Mouse (Mus musculus): ENCODE measurements at regions not wholly inside any gene's neighbourhood (a gene's known extent, or its start where the extent isn't known, plus 50 kb on each side); places are given as distances from the start of the nearest gene placed in this dataset.

DNA sequence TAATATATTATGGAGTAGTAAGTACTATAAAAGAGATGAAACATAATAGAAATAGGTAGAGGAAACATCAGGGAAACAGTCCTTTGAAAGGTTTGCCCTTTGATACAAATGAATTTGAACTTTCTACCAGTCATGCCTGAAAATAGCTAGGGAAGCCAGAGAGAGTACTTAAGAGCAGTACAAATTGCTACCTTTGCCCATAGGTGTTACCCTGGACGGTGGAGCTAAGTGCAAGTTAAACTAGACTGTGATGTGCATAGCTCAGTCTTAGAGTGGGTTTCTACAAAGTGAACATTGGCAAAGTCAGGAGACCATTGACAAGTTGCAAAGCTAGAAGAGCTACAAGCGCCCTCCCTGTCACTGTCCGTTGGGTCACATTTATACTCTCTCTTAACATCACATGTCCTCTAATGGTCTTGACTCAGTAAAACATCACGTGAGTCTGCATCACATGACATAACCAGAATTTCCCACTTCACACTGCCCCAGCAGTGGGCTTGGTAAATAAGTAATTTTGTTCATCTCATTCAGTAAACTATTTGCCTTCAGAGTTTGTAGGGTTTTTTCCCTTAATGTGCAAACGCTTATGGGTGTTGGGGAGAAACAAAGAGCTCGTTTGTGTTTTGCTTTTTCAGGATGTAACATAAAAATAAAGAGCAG is 80.6 kb upstream of the Itga1 start:
- DNase-seq, result no peak
- no peak overlapping the region for H3K4me3 ChIP-seq (replicated peaks; ENCODE audit: insufficient read depth, low read depth, low read length)
- TF ChIP-seq CTCF (IDR thresholded peaks at IDR 0.05; ENCODE audit: borderline replicate concordance, insufficient read depth, low read depth, low read length) (no peak), POLR2A (IDR thresholded peaks at IDR 0.05; ENCODE audit: borderline replicate concordance, insufficient read depth, low read length) (no peak)
- 89% methylated on average over 6 of the region's 6 CpGs for WGBS
- no peak overlapping the region for H3K27ac ChIP-seq (ENCODE audit: insufficient read depth, low read length)
- no peaks in the 10 kb centered on the region for H3K4me1 ChIP-seq (ENCODE audit: control insufficient read depth, insufficient read depth, low read length)
- no peaks in the 10 kb centered on the region for H3K27me3 ChIP-seq (ENCODE audit: control insufficient read depth, insufficient read depth, low read length)

DNA sequence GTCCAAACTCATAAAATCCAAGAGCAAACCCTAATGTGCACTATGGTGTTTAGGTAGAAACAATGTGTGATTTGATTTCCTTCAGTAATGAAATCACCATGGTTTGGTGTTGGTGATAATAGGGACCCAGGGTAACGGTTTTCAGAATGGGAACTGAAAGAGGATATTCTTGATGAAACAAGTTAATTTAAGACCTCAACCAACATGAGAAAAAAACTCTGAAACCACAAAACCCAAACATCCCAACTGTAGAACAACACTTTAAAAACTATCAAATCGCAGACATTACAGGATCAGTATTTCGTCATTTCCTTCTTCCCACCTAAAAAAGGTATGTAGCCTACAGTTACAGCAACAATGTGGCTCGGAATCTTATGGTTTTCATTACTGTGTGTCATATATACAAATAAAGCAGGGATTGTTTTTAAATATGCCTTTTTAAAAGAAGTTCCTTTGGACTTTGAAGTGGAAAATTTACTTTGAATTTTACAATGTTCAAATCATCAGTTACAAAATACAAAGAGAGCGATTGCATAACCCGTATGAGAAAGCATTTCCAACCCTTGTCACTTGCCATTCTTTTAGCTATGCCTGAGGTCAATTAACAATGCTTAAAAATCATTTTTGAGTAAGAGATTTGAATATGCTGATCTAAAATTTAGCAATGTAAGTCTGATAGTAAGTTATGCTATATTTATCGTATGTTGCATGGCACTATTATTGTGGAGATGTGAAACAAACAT is 76.6 kb upstream of the Itga1 start:
- Histone ChIP-seq H3K27ac (ENCODE audit: insufficient read depth, low read length) (no peak overlapping the region), H3K4me3 (replicated peaks; ENCODE audit: insufficient read depth, low read depth, low read length) (no peak overlapping the region), H3K4me1 (ENCODE audit: control insufficient read depth, insufficient read depth, low read length) (no peaks in the 10 kb centered on the region), H3K27me3 (ENCODE audit: control insufficient read depth, insufficient read depth, low read length) (no peaks in the 10 kb centered on the region)
- 91% methylated on average over 7 of the region's 7 CpGs for WGBS
- DNase-seq, result no peak
- TF ChIP-seq CTCF (IDR thresholded peaks at IDR 0.05; ENCODE audit: borderline replicate concordance, insufficient read depth, low read depth, low read length), result no peak
- TF ChIP-seq POLR2A (IDR thresholded peaks at IDR 0.05; ENCODE audit: borderline replicate concordance, insufficient read depth, low read length), result no peak

GRCm38 (mm10) chr13:115171347-115172062 is 69.7 kb upstream of the Itga1 start:
- no peaks in the 10 kb centered on the region for H3K4me1 ChIP-seq (ENCODE audit: control insufficient read depth, insufficient read depth, low read length)
- H3K4me3 ChIP-seq (replicated peaks; ENCODE audit: insufficient read depth, low read depth, low read length), result no peak overlapping the region
- 66% methylated on average over 7 of the region's 7 CpGs for whole genome bisulfite sequencing
- DNase-seq, result no peak
- TF ChIP-seq POLR2A (IDR thresholded peaks at IDR 0.05; ENCODE audit: borderline replicate concordance, insufficient read depth, low read length) (no peak), CTCF (IDR thresholded peaks at IDR 0.05; ENCODE audit: borderline replicate concordance, insufficient read depth, low read depth, low read length) (no peak)
- no peak overlapping the region for H3K27ac ChIP-seq (ENCODE audit: insufficient read depth, low read length)
- H3K27me3 ChIP-seq (ENCODE audit: control insufficient read depth, insufficient read depth, low read length), result no peaks in the 10 kb centered on the region

GRCm38 (mm10) chr13:115165981-115166380 is 64.2 kb upstream of the Itga1 start:
- Histone ChIP-seq H3K27me3 (ENCODE audit: control insufficient read depth, insufficient read depth, low read length) (no peaks in the 10 kb centered on the region), H3K4me3 (replicated peaks; ENCODE audit: insufficient read depth, low read depth, low read length) (no peak overlapping the region), H3K27ac (ENCODE audit: insufficient read depth, low read length) (no peak overlapping the region), H3K4me1 (ENCODE audit: control insufficient read depth, insufficient read depth, low read length) (no peaks in the 10 kb centered on the region)
- no peak for DNase-seq
- 80% methylated on average over 3 of the region's 3 CpGs for whole genome bisulfite sequencing
- TF ChIP-seq CTCF (IDR thresholded peaks at IDR 0.05; ENCODE audit: borderline replicate concordance, insufficient read depth, low read depth, low read length), result no peak
- TF ChIP-seq POLR2A (IDR thresholded peaks at IDR 0.05; ENCODE audit: borderline replicate concordance, insufficient read depth, low read length), result no peak

DNA sequence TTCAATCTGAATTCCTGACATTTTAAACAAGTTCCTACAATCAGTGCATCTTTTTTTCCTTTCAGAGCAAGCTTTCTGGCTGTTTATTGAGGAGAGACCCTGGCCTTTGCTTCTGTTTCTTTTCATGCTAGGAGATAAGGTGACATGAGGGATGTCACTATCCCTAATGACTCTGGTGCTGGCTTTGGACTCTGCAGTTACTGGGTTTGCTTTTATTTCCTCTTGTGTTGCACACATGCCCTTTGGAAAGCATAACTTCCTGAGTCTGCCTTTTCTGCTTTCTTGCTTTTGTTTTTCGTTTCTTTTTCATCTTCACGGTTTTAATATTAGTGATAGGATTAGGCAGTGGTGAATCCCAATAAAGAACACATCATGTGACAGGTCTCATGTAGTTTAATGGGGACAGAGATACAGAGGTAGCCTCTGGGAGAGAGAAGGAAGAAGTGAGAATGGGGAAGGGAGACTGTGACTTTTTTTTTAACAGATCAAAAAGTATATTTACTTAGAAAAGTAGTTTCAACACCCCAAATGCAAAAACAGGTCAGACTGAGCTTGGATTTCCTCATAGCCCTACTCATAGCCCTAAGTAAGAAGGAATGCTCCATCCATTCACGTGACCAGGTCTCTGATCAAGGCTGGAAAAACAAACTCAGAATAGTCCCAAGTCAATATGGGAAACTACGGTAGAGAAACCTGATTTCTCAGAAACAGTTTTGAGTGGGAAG is 61.1 kb upstream of the Itga1 start:
- Histone ChIP-seq H3K4me3 (replicated peaks; ENCODE audit: insufficient read depth, low read depth, low read length) (no peak overlapping the region), H3K27ac (ENCODE audit: insufficient read depth, low read length) (no peak overlapping the region), H3K4me1 (ENCODE audit: control insufficient read depth, insufficient read depth, low read length) (no peaks in the 10 kb centered on the region), H3K27me3 (ENCODE audit: control insufficient read depth, insufficient read depth, low read length) (no peaks in the 10 kb centered on the region)
- WGBS, result 89% methylated on average over 4 of the region's 4 CpGs
- no peak for DNase-seq
- TF ChIP-seq CTCF (IDR thresholded peaks at IDR 0.05; ENCODE audit: borderline replicate concordance, insufficient read depth, low read depth, low read length), result no peak
- no peak for TF ChIP-seq POLR2A (IDR thresholded peaks at IDR 0.05; ENCODE audit: borderline replicate concordance, insufficient read depth, low read length)

DNA sequence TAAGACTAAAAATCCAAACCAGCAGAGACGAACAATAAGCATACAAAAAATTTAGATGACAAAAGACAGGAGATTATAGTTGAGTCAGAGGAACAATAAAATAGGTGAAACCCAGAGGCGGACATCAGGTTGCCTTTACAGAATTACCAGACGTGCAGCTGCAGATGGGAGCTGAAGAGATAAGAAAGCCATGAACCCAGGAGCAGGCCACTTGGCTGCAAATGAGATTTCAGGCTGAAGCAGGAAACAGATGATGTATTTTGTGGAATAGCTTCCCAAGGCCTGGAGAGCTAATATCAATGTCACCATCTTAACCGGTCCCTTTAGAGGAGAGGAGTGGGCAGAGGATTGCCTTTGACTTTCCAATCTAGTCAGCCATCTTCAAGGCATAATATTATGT is 57.6 kb upstream of the Itga1 start:
- Histone ChIP-seq H3K4me1 (ENCODE audit: control insufficient read depth, insufficient read depth, low read length) (no peaks in the 10 kb centered on the region), H3K4me3 (replicated peaks; ENCODE audit: insufficient read depth, low read depth, low read length) (no peak overlapping the region), H3K27ac (ENCODE audit: insufficient read depth, low read length) (no peak overlapping the region), H3K27me3 (ENCODE audit: control insufficient read depth, insufficient read depth, low read length) (no peaks in the 10 kb centered on the region)
- TF ChIP-seq POLR2A (IDR thresholded peaks at IDR 0.05; ENCODE audit: borderline replicate concordance, insufficient read depth, low read length) (no peak), CTCF (IDR thresholded peaks at IDR 0.05; ENCODE audit: borderline replicate concordance, insufficient read depth, low read depth, low read length) (no peak)
- WGBS, result 88% methylated on average over 4 of the region's 4 CpGs
- no peak for DNase-seq

Data from cerebellum, adult 2 months (tissue).